ENCODE assay signal across 24 mouse cellular contexts in the genomic region with DNA sequence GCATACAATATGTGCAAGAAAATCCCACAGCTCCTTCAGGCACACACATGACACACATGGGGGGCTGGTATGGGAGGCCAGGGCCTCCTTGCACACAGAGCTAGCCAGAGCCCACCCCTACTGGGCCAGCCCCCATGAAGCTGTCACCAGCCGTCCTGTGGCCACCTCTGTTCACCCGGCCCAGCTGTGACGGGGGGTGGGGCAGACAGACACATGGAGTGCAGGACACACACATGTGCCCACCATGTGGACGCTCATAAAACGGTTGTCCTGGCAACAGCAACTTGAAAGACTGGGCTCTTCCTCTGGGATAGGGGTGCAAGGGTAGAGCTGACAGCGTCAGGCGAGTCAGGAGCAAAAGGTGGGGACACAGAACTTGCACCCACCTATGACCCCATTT. TPM values are rescaled to one million over a fixed set of nuclear protein-coding genes. Genes with fewer than 3 reads are reported as not detected.
DNase-seq lines count a peak whose midpoint lies in the region; ATAC-seq lines count a peak whose summit lies in the region.
"Had no signal": no experiment of that assay in that cellular context is flagged by ENCODE, and none has a peak within 500 bp of the region (broad histone marks: within the 10 kb centered on the region; RNA-seq: fewer than 3 reads in every experiment).

No protein-coding gene starts in this region.

- WGBS in heart, embryonic 10.5 days, result 63% methylated on average over 7 of the region's 7 CpGs
- WGBS in limb, embryonic 13.5 days, result 21% methylated on average over 7 of the region's 7 CpGs
- 69% methylated on average over 7 of the region's 7 CpGs for WGBS in forebrain, embryonic 11.5 days

- DNase-seq in heart, embryonic 10.5 days (ENCODE audit: low spot score), result no peak
- no peak for DNase-seq in heart, postnatal 36 days
- DNase-seq in embryo, embryonic 10.5 days (ENCODE audit: low spot score), result peak; percentile 40
- peak; percentile 58 for DNase-seq in embryo, embryonic 11 days
- no peak for DNase-seq in c-Kit-positive CD71-positive TER-119-positive erythroid progenitor cells, embryonic 14.5 days (ENCODE audit: low spot score)
- DNase-seq in forebrain, embryonic 11.5 days (ENCODE audit: low spot score), result no peak
- DNase-seq: adrenal gland, postnatal 14 days; cerebellum, postnatal 25 days; heart, postnatal 10 days; kidney, adult 11 months; kidney, postnatal 4 days; liver, postnatal 0 days; thymus, postnatal 25 days had no signal

- no peak overlapping the region for H3K27ac ChIP-seq in heart, embryonic 10.5 days
- no peak overlapping the region for H3K27ac ChIP-seq in limb, embryonic 13.5 days
- no peak overlapping the region for H3K27ac ChIP-seq in forebrain, embryonic 11.5 days (ENCODE audit: low read depth, low read length)
- H3K27ac ChIP-seq: embryonic facial prominence, embryonic 12.5 days; forebrain, embryonic 13.5 days; hindbrain, embryonic 12.5 days; kidney, embryonic 15.5 days; stomach, embryonic 15.5 days had no signal

- H3K27me3 ChIP-seq in heart, embryonic 10.5 days (ENCODE audit: insufficient read depth, poor library complexity, severe bottlenecking), result peaks cover 67% of the 10 kb centered on the region
- peaks cover 39% of the 10 kb centered on the region for H3K27me3 ChIP-seq in limb, embryonic 13.5 days
- H3K27me3 ChIP-seq in forebrain, embryonic 11.5 days (ENCODE audit: control insufficient read depth, insufficient read depth, low read length), result peaks cover 37% of the 10 kb centered on the region

- H3K4me3 ChIP-seq in heart, embryonic 10.5 days, result 0 out of 2 replicates have a peak overlapping the region, but pooled peaks have one; percentile 10
- no peak overlapping the region for H3K4me3 ChIP-seq in limb, embryonic 13.5 days
- H3K4me3 ChIP-seq in forebrain, embryonic 11.5 days (ENCODE audit: low read depth, low read length), result no peak overlapping the region
- H3K4me3 ChIP-seq: embryonic facial prominence, embryonic 12.5 days; erythroblast, embryonic 14.5 days; forebrain, embryonic 13.5 days; heart, embryonic 12.5 days; hindbrain, embryonic 12.5 days; kidney, embryonic 15.5 days; stomach, embryonic 15.5 days had no signal

- no peak for ATAC-seq in limb, embryonic 13.5 days (ENCODE audit: low FRiP score, low read depth)
- ATAC-seq in forebrain, embryonic 11.5 days (replicated peaks; ENCODE audit: low FRiP score), result no peak
- ATAC-seq: forebrain, embryonic 13.5 days; liver, postnatal 0 days; lung, postnatal 0 days had no signal

- peaks cover 51% of the 10 kb centered on the region for H3K4me1 ChIP-seq in heart, embryonic 10.5 days
- H3K4me1 ChIP-seq in limb, embryonic 13.5 days, result peaks cover 58% of the 10 kb centered on the region
- peaks cover 15% of the 10 kb centered on the region; the same call in 1 of the 2 replicates for H3K4me1 ChIP-seq in forebrain, embryonic 11.5 days (replicated peaks; ENCODE audit: control insufficient read depth, insufficient read depth, low read length)

- intact Hi-C loops in heart, postnatal 36 days (cut with DNase I), result loop anchor here (5.0 kb wide), 1 partner anchor 82 kb away; no protein-coding TSS in a partner anchor

- no peaks in the 10 kb centered on the region for H3K36me3 ChIP-seq in heart, embryonic 10.5 days
- no peaks in the 10 kb centered on the region for H3K36me3 ChIP-seq in limb, embryonic 13.5 days
- no peaks in the 10 kb centered on the region for H3K36me3 ChIP-seq in forebrain, embryonic 11.5 days (ENCODE audit: control insufficient read depth, insufficient read depth, low read length)
- H3K36me3 ChIP-seq: embryonic facial prominence, embryonic 12.5 days; heart, embryonic 12.5 days; hindbrain, embryonic 12.5 days; kidney, embryonic 15.5 days; stomach, embryonic 15.5 days had no signal

- H3K4me2 ChIP-seq in limb, embryonic 13.5 days (replicated peaks), result peak overlapping the region; percentile 11; the same call in 1 of the 2 replicates
- no peak overlapping the region for H3K4me2 ChIP-seq in forebrain, embryonic 11.5 days (ENCODE audit: low read depth, low read length, severe bottlenecking)
- H3K4me2 ChIP-seq: embryonic facial prominence, embryonic 12.5 days; forebrain, embryonic 13.5 days; heart, embryonic 12.5 days; hindbrain, embryonic 12.5 days; kidney, embryonic 15.5 days; liver, embryonic 11.5 days; stomach, embryonic 15.5 days had no signal

- no peak overlapping the region for H3K9ac ChIP-seq in limb, embryonic 13.5 days
- no peak overlapping the region for H3K9ac ChIP-seq in forebrain, embryonic 11.5 days (ENCODE audit: low read length)
- H3K9ac ChIP-seq: embryonic facial prominence, embryonic 12.5 days; forebrain, embryonic 13.5 days; heart, embryonic 12.5 days; hindbrain, embryonic 12.5 days; kidney, embryonic 15.5 days; liver, postnatal 0 days; stomach, embryonic 15.5 days had no signal

- H3K9me3 ChIP-seq in heart, embryonic 10.5 days, result peaks cover 7% of the 10 kb centered on the region; the same call in 1 of the 2 replicates
- H3K9me3 ChIP-seq in limb, embryonic 13.5 days, result no peaks in the 10 kb centered on the region
- H3K9me3 ChIP-seq in forebrain, embryonic 11.5 days (ENCODE audit: control insufficient read depth, low read length), result no peaks in the 10 kb centered on the region
- H3K9me3 ChIP-seq: embryonic facial prominence, embryonic 12.5 days; forebrain, embryonic 13.5 days; hindbrain, embryonic 12.5 days; kidney, embryonic 15.5 days; stomach, embryonic 15.5 days had no signal

RNA-seq across cellular contexts. Expression of a gene that starts 1.9 kb away (rescaled TPM):
- 3.3 and 7.4 TPM in 2 replicates for polyA plus RNA-seq in heart, embryonic 10.5 days (2016; fragmentation: Nextera tagmentation; extraction: Ambion mirVana)
- 10 to 100 TPM; 27.5 to 29.4 TPM for total RNA-seq in heart, postnatal 36 days (2021)
- 14.1 TPM in 2 replicates for polyA plus RNA-seq in limb, embryonic 13.5 days (2015; fragmentation: Nextera tagmentation; extraction: Ambion mirVana)
- 5.0 and 5.5 TPM in 2 replicates for polyA plus RNA-seq in forebrain, embryonic 11.5 days (2014; fragmentation: Nextera tagmentation; extraction: Ambion mirVana)
- total RNA-seq: megakaryocyte, adult 5-6 weeks had no signal

RNA-seq across cellular contexts. Expression of a gene that starts 5.3 kb away (rescaled TPM):
- polyA plus RNA-seq in heart, embryonic 10.5 days (2016; fragmentation: Nextera tagmentation; extraction: Ambion mirVana), result 39.6 and 41.4 TPM in 2 replicates
- total RNA-seq in heart, postnatal 36 days (2021), result 10 to 100 TPM; 18.8 to 20.3 TPM
- polyA plus RNA-seq in limb, embryonic 13.5 days (2015; fragmentation: Nextera tagmentation; extraction: Ambion mirVana), result 47.7 and 50.5 TPM in 2 replicates
- polyA plus RNA-seq in forebrain, embryonic 11.5 days (2014; fragmentation: Nextera tagmentation; extraction: Ambion mirVana), result 40.4 and 43.1 TPM in 2 replicates

RNA-seq across cellular contexts. Expression of a gene that starts 10.8 kb away (rescaled TPM):
- polyA plus RNA-seq in heart, embryonic 10.5 days (2016; fragmentation: Nextera tagmentation; extraction: Ambion mirVana), result 1.3 and 2.1 TPM in 2 replicates
- under 1 TPM in 1 of 2 experiments, not detected in 1; 0.58 TPM for total RNA-seq in heart, postnatal 36 days (2021)
- 1.4 and 1.5 TPM in 2 replicates for polyA plus RNA-seq in limb, embryonic 13.5 days (2015; fragmentation: Nextera tagmentation; extraction: Ambion mirVana)
- polyA plus RNA-seq in forebrain, embryonic 11.5 days (2014; fragmentation: Nextera tagmentation; extraction: Ambion mirVana), result 1.3 and 1.8 TPM in 2 replicates

RNA-seq across cellular contexts. Expression of a gene that starts 41.4 kb away (rescaled TPM):
- 10.2 and 12.7 TPM in 2 replicates for polyA plus RNA-seq in heart, embryonic 10.5 days (2016; fragmentation: Nextera tagmentation; extraction: Ambion mirVana)
- 1 to 10 TPM; 3.1 to 4.9 TPM for total RNA-seq in heart, postnatal 36 days (2021)
- 20.2 and 21.3 TPM in 2 replicates for polyA plus RNA-seq in limb, embryonic 13.5 days (2015; fragmentation: Nextera tagmentation; extraction: Ambion mirVana)
- polyA plus RNA-seq in forebrain, embryonic 11.5 days (2014; fragmentation: Nextera tagmentation; extraction: Ambion mirVana), result 14.1 and 21.4 TPM in 2 replicates

RNA-seq across cellular contexts. Expression of a gene that starts 41.7 kb away (rescaled TPM):
- polyA plus RNA-seq in heart, embryonic 10.5 days (2016; fragmentation: Nextera tagmentation; extraction: Ambion mirVana), result 518 and 632 TPM in 2 replicates
- 100 to 1,000 TPM; 847 to 875 TPM for total RNA-seq in heart, postnatal 36 days (2021)
- polyA plus RNA-seq in limb, embryonic 13.5 days (2015; fragmentation: Nextera tagmentation; extraction: Ambion mirVana), result 431 and 434 TPM in 2 replicates
- 292 and 332 TPM in 2 replicates for polyA plus RNA-seq in forebrain, embryonic 11.5 days (2014; fragmentation: Nextera tagmentation; extraction: Ambion mirVana)

Comparison
In these comparisons a context has a peak if more than half of its experiments do, and no peak if none do; other contexts are left out.
1. DNase-seq: peak in embryo, embryonic 10.5 days (single experiment) and embryo, embryonic 11 days (single experiment); none in heart, embryonic 10.5 days (single experiment), heart, postnatal 36 days (0 of 2), c-Kit-positive CD71-positive TER-119-positive erythroid progenitor cells, embryonic 14.5 days (single experiment) and forebrain, embryonic 11.5 days (single experiment).